Mouse (Mus musculus) testis, adult 2 months (tissue): Measurements from ENCODE around the gene Gm16503. TPM values are rescaled to one million over a fixed set of nuclear protein-coding genes. Genes with fewer than 3 reads are reported as not detected.
"Not testable (repeated sequence)": the region's sequence is repeated elsewhere in the genome, so short reads cannot be mapped to it uniquely, and the experiment has no call there.

Source experiments
- H3K27ac ChIP-seq: fragments of 200-500 bp; 2 replicates; pipeline ENCODE4 v1.5.1; 2012; ENCODE audit warnings: low read depth, low read length; ENCODE audit not compliant: control insufficient read depth, insufficient read depth
- H3K27me3 ChIP-seq: fragments of 200-500 bp; 2 replicates; pipeline ENCODE4 v1.6.1; 2012; ENCODE audit warnings: mild to moderate bottlenecking, low read length, moderate library complexity; ENCODE audit not compliant: control insufficient read depth, insufficient read depth
- H3K36me3 ChIP-seq: fragments of 200-500 bp; 2 replicates; pipeline ENCODE4 v1.6.1; 2012; ENCODE audit warnings: mild to moderate bottlenecking, low read length; ENCODE audit not compliant: control insufficient read depth, insufficient read depth
- H3K4me1 ChIP-seq: fragments of 200-500 bp; 2 replicates; pipeline ENCODE4 v1.6.1; 2012; ENCODE audit warnings: low read length; ENCODE audit not compliant: control insufficient read depth, insufficient read depth
- H3K4me3 ChIP-seq: fragments of 200-500 bp; 2 replicates; pipeline ENCODE4 v1.5.1; 2012; ENCODE audit warnings: low read depth, mild to moderate bottlenecking, low read length, moderate library complexity, mixed read lengths; ENCODE audit not compliant: control insufficient read depth
- CTCF ChIP-seq: fragments of 200-500 bp; IDR thresholded peaks from 2 replicates; pipeline ENCODE4 v1.5.1; 2012; ENCODE audit warnings: low read depth, mild to moderate bottlenecking, inconsistent platforms, low read length, moderate library complexity; ENCODE audit not compliant: control insufficient read depth, insufficient read depth, insufficient replicate concordance
- POLR2A ChIP-seq: fragments of 200-500 bp; IDR thresholded peaks from 2 replicates; pipeline ENCODE4 v1.6.1; 2012; ENCODE audit warnings: low read depth, mild to moderate bottlenecking, inconsistent platforms, low read length, moderate library complexity; ENCODE audit not compliant: control insufficient read depth
- polyA plus RNA-seq: library from polyadenylated mRNA; depleted of rRNA; stranded (reverse); fragments of >200 nt; gene quantifications from 2 replicates; pipeline ENCODE4 v1.2.3, GENCODE M21; 2012; rRNA removed

The Gm16503 gene
- 0.08 and 0.11 TPM in 2 replicates for polyA plus RNA-seq

- not testable (repeated sequence) for H3K4me1 ChIP-seq, H3K36me3 ChIP-seq, H3K27me3 ChIP-seq, H3K27ac ChIP-seq, H3K4me3 ChIP-seq
Measured at GRCm38 (mm10) chr4:147539918-147540317, at the start of gene Gm16503. Gene Gm16503 (plus strand): TSS chr4:147540218.

- H3K4me3 ChIP-seq, H3K27ac ChIP-seq, H3K36me3 ChIP-seq: not testable (repeated sequence)
Measured at GRCm38 (mm10) chr4:147492117-147492516, 47.9 kb upstream of the Gm16503 start, which contains the start of gene Zfp982. Gene Zfp982 (plus strand): TSS chr4:147492417.

GRCm38 (mm10) chr4:147498772-147499613 lies 41.0 kb upstream of the Gm16503 start:
- not testable (repeated sequence) for H3K4me3 ChIP-seq, H3K27ac ChIP-seq, H3K4me1 ChIP-seq, H3K36me3 ChIP-seq, H3K27me3 ChIP-seq

More at GRCm38 (mm10) chr4:147492117-147492516, 47.9 kb upstream of the Gm16503 start, which contains the start of gene Zfp982:
- H3K4me1 ChIP-seq, H3K27me3 ChIP-seq: not testable (repeated sequence)

- H3K27ac ChIP-seq, result no peak overlapping the region
- no peaks in the 10 kb centered on the region for H3K27me3 ChIP-seq
- TF ChIP-seq CTCF, result no peak
- TF ChIP-seq POLR2A, result no peak
- no peaks in the 10 kb centered on the region for H3K36me3 ChIP-seq
- H3K4me1 ChIP-seq, result 0 out of 2 replicates have a peak, but pooled peaks cover 2% of the 10 kb centered on the region
- no peak overlapping the region for H3K4me3 ChIP-seq
Measured at GRCm38 (mm10) chr4:147509174-147509573, 30.8 kb upstream of the Gm16503 start.

GRCm38 (mm10) chr4:147518981-147519380 lies 21.0 kb upstream of the Gm16503 start:
- H3K4me3 ChIP-seq, result no peak overlapping the region
- H3K36me3 ChIP-seq, result no peaks in the 10 kb centered on the region
- H3K4me1 ChIP-seq, result no peaks in the 10 kb centered on the region
- no peak overlapping the region for H3K27ac ChIP-seq
- H3K27me3 ChIP-seq, result no peaks in the 10 kb centered on the region
- TF ChIP-seq CTCF (no peak), POLR2A (no peak)

DNA sequence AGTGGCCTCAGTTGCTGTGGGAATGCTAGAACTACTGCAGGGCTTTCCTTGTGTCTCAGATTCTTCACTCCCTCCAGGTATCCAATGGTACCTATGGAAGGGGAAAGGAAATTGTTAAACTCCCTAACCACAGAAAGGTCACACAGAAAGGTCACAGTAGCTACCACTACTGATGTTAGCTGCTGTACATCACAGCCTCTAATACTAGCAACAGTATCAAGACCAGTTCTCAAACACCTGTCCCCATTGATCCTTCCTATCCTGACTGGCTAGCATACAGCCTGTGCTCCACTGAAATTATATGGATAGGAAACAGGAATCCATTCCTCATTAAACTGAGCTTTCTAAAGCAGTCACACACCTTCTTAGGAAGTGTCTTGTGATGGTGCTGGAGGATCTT lies 19.9 kb upstream of the Gm16503 start:
- Histone ChIP-seq H3K27ac (no peak overlapping the region), H3K4me3 (no peak overlapping the region), H3K4me1 (no peaks in the 10 kb centered on the region), H3K36me3 (no peaks in the 10 kb centered on the region), H3K27me3 (no peaks in the 10 kb centered on the region)
- TF ChIP-seq POLR2A, result no peak
- TF ChIP-seq CTCF, result no peak

DNA sequence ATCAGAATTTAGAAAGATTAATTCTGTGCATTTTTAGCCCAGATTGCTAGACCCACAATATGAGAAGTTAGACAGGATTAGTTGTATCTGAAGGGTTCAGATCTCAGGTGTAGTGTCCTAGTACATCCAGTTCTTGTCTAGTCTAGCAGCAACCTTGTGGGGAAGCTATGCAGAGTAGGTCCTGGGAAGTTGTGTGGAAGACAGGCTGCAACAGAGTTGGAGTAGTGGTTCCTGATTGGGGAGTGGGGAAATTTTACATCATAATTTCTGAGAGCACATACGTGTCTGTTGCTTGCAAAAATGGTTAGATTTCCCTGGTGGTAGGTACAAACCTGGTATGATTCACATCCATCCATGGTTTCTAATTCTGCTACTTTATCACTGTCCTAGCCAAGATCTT lies 14.9 kb upstream of the Gm16503 start:
- TF ChIP-seq POLR2A (no peak), CTCF (no peak)
- no peaks in the 10 kb centered on the region for H3K36me3 ChIP-seq
- H3K27ac ChIP-seq, result no peak overlapping the region
- no peaks in the 10 kb centered on the region for H3K4me1 ChIP-seq
- H3K27me3 ChIP-seq, result no peaks in the 10 kb centered on the region
- no peak overlapping the region for H3K4me3 ChIP-seq

DNA sequence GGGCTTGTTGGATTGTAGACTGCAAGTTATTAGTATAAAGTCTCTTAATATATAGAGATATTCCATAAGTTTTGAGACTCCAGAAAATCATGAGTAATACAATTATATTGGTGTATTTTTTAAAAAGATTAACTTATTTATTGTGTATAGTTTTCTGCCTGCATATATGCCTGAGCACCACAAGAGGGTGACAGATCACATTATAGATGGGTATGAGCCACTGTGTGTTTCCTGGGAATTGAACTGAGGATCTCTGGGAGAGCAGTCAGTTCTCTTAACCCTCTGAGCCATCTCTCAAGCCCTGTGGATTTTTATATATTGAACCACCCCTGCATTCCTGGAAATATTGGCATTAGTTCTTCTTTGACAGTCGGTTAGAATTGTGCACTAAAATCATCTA lies 9.7 kb upstream of the Gm16503 start:
- Histone ChIP-seq H3K27me3 (no peaks in the 10 kb centered on the region), H3K4me1 (no peaks in the 10 kb centered on the region), H3K36me3 (no peaks in the 10 kb centered on the region), H3K4me3 (no peak overlapping the region), H3K27ac (no peak overlapping the region)
- no peak for TF ChIP-seq CTCF
- no peak for TF ChIP-seq POLR2A

DNA sequence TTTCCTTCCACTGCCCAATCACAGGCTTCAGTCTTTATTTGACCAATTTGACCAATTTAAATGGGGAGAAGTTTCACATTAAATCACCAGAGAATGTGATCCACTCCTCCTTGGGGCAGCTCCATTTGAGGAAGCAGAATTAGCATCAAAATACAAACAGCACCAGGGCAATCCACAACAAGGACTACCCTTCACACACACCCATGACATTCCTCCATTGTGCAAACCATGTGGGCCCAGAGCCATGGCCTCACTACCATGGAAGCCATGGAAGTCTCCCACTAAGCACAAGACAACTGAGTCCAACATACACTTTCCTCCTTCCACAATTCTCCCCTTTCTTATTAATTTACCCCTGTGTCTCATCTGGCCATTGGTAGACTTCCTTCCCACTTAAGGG lies 4.1 kb upstream of the Gm16503 start:
- not testable (repeated sequence) for H3K4me1 ChIP-seq, H3K36me3 ChIP-seq, H3K27me3 ChIP-seq, H3K4me3 ChIP-seq, H3K27ac ChIP-seq
